Mouse (Mus musculus): ENCODE data around the gene Trim8.

The Trim8 gene

DNA sequence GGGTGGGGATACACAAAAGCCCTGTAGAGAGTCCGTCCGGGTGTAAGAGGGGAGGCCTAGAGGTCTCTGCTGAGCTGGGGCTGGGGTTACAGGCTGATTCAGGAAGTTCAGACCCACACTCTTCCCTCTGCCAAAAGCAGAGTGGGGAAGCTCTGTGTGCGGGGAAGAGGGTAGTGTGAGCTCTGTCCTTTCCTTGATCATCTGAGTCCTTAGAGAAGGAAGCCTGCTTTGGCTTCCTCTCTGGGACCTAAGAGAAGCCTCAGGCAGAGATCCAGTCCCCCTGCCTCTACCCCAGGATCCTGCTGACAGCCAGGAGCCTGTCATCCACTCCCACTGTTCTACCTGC, 4.8 kb downstream of the Trim8 start:
- no peak for DNase-seq

DNA sequence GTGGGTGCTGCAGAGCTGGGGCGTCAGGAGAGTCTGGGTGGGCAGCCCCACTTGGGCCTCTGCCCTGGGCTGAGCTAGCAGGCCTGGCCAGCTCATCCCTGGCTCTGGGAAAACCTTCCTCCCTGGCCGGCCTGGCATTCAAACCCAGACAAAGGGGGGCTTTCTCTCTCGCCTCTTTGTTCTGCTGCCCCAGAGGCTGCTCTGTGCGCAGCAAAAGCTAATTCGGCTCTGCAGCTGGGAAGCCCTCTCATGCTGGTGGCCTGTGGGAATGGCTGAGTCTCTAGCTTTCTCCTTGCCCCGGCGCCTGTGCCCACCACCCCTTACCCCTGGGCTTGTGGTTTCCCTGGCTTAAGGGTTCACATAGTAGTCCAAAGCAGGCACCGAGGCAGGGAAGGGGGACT, 5.7 kb downstream of the Trim8 start:
- DNase-seq, result no peak

DNA sequence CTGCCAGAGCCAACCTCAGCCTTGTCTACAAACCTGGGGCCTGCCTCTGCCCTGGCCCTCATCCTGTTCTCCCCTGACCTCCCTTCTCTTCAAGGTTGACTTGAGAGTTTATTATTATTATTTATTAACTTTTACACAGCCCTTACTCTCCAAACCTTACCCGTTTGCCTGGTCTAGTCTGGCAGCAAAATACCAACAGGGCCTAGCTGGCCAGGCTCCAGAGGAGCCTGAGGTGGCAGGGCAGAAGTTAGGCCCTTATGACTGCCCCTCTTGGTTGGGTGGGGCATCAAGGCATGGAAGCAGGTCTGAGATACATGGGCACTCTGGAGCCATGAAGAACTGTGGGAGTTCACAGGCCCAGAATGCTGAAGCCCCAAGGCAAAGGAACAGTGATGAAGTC, 6.3 kb downstream of the Trim8 start:
- no peak for DNase-seq

DNA sequence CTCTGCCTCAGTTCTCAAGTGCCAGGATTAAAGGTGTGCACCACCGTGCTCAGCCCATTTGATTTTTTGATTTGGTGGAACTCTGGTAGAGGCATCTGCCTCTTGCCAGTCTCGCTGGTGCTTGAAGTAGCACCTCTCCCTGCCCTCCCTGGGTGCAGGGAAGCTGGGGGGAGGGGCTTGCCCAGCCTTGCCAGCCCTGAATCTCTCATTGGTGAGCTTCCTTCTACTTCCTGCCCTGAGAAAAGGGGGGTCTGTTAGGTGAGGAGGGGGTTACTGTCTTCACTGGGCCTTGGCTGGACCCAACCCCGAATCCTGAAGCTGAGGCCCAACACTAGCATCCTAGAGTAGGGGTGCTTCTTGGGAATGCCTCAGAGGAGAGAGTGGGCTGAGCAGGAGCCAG, 7.2 kb downstream of the Trim8 start:
- no peak for DNase-seq

DNA sequence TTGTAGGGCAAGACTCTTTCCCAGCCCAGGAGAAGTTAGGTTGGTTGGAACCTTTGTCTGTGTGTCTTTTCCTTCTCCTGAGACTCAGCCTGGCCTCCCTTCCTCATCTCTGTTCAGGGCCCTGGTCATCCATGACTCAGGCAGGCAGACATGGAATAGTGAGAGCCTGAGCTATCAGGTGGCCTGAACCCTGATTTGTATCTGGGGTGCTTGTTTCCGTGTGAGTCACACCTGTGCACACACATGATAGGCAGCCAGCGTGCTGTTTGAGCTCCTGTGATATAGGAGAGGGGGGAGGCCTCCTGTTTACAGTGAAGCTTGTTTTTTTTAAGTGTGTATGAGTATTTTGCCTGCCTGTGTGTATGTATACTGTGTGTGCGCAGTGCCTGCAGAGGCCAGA, 7.7 kb downstream of the Trim8 start:
- DNase-seq, result no peak

DNA sequence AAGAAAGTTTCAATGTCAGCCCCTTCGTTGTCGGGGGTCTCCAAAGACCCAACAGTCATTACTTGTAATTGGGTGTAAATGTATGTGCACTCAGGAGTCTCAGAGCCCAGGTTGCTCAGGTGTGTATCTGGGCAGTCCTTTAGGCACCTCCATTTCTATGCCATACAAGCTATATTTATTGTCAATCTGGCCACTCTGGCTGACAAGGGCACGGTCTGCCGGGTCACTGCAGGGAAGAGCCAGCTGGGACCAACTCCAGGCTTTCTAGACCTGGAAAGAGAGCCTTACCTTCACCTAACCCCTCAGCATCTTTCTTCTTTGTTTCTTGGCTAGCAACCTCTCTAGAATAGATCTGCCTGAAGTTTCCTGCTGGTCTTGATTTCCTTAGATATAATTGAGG, 8.2 kb downstream of the Trim8 start:
- no peak for DNase-seq

DNA sequence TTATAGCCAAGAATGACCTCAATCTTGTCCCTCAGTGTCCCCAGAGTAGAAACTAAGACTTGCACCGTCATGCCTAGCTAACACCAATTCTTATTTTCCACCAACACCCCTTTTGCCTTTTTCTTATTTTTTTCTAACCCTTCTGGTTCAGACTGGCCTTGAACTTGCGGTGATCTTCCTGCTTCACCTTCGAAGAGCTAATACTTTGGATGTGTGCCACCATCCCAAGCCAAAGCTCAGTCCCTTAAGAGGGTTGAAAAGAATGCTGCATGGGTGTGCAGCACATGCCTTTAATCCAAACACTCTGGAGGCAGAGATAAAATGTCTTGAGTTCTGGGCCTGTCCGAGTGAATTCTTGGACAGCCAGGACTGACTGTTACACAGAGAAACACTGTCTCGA, 8.9 kb downstream of the Trim8 start:
- DNase-seq, result no peak

DNA sequence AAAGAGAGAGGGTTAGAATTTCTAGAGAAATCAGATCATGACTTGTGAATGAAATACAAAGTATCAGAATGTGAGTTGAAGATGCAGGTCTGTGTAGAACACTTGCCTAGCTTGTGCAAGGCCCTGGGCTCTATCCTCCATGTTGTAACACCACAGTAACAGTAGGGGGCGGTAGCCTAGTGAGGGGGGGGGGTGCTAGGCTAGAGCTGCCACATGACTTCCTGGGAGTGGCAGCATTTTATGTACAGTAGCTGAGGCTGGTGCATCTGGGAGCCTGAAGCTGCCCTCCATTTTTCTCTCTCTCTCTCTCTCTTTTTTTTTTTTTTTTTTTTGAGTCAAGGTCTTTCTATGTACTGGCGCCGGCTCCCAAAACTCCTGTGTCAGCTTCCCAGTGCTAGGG, 9.3 kb downstream of the Trim8 start:
- DNase-seq, result no peak

DNA sequence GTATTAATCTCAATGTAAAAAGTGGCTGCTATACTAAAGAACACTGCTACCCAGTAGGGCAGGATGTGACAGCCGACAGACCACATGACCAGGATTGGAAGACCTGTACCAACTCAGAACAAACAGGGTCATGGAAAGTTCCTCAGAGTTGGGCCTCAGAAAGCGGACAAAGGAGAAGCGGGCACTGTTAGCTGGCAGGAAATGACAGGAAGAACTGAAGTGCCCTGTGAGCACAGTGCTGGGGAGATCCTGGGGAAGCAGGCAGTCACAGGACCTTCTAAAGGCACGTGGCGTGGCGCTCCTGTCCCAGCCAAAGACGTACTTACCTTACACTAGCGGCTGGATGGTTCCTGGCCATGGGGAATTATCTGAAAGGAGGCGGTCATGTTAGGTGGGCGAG, 9.8 kb downstream of the Trim8 start:
- no peak for DNase-seq

DNA sequence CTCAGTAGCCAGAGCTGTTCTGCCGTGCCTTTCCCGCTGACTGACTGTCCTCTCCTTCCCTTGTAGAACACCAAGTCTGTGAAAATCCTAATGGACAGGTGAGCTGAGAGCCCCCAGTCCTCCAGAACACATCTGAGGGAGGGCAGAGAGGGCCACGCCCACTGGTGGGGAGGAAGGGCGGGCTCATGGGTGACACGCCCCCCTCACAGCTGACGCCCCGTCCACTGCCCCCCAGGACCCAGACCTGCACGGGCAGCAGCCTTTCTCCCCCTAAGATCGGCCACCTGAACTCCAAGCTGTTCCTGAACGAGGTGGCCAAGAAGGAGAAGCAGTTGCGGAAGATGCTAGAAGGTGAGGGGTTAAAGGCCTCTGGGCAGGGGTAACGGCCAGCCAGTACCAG, 12.9 kb downstream of the Trim8 start:
- DNase-seq, result peak; percentile 20

DNA sequence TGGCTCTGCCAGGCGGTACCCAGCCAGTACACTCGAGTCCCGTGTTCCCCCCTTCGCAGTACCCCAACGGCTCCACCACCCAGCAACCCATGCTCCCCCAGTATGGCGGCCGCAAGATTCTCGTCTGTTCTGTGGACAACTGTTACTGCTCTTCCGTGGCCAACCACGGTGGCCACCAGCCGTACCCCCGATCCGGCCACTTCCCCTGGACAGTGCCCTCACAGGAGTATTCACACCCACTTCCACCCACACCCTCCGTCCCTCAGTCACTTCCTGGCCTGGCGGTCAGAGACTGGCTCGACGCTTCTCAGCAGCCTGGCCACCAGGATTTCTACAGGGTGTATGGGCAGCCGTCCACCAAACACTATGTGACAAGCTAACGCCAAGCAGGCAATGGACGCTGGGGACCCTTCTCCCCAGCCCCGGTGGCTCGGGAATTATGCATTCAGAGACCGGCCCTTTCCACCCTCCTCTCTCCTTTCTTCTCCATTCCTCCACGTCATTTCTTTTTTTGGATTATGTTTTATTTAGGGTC, 13.9 kb downstream of the Trim8 start:
- peak; percentile 32 for DNase-seq

DNA sequence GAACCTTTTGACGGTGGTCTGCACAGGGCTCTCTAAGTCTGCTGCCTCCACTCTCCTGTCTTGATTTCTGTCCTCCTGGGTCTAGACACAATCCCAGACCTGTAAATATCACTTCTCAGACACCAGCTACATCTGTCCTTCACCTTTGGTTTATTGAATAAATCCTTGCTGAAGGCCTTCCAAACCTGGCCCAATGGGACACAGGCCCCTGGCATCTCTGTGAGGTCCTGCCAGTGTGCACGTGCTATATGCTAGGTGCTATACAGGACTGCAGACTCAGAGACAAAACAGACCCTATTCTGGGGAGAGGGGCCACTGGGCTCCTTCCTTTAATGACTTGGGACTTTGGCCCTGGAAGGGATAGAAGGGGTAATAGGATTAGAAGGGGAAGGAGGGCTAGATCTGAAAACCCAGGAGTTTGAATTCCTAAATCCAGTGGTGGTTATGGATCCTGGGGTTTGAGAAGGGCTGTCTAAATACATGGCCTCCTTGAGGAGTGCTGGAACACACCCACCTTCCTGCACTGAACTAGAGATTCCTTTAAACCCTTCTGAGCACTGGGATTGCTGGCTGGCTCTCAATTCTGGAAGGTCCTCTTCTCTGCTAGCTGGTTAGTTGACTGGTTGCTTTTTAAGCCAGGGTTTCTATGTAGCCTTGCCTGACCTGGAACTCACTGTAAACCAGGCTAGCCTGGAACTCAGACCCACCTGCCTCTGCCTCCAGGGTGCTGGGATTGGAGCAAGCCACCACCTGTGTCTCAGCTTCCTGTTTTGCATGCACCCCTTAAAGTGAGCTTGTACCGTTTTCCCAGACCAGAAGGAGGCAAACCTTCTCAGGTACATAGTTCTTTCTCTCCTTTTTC, 15.4 kb downstream of the Trim8 start:
- peak; percentile 10 for DNase-seq

DNA sequence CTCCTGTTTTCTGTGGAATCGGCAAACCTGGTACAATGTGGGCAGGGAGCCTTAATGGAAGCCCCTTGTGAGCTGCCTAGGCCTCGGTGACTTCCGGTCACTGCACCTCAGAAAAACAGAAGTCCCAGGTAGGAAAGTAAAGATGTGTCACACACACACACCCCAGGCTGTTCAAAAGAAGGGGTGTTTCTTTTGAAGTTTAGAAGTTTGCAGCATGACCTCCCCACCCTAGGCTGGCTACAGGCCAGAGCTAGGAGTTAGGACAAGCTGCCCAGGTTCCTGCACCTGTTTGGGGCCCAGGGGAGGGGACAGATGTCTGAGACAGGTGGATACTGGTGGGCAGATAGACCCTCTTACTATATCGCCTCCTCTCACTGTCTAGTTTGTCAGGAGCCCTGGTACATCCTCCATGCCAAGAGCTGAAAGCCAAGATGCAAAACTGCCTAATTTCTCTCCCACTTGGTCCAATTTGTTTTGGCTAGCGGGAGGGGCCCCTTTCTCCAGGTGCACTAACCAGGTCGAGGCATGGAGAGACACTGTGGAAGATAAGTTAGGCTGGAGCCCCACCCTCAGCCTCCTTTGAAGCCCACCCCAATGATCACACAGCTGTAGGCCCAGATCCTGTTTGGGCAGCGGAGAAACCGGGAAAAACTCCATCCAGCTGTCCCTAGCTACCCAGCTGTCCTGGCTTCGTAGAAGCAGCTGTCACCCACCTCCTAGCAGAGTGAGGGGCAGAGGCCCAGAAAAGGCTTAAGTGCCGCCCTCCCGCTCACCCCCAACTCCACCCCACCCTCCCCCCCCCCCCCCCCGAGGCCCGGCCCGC, 16.2 kb downstream of the Trim8 start:
- peak; percentile 32 for DNase-seq

DNA sequence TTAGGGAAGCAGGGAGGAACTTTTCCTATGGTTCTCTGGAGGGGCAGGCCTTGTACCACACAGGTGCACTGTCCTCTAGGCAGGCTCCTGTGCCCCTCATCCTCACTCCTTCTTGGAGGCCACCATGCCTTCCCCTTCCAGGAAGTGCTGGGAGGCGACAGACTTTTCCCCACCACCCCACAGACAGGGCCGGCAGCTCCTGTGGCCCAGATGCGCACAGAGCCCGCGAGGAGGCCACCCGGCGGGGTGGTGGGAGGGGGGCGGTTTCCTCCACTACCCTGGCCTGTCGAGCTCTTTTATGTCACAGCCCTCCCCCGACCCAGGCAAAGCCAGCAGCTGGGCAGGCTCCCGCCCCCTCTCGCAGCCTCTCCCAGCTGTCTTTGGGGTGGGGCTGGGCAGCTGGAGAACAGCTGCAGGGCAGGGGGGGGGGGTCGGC, 16.9 kb downstream of the Trim8 start:
- peak; percentile 29 for DNase-seq

DNA sequence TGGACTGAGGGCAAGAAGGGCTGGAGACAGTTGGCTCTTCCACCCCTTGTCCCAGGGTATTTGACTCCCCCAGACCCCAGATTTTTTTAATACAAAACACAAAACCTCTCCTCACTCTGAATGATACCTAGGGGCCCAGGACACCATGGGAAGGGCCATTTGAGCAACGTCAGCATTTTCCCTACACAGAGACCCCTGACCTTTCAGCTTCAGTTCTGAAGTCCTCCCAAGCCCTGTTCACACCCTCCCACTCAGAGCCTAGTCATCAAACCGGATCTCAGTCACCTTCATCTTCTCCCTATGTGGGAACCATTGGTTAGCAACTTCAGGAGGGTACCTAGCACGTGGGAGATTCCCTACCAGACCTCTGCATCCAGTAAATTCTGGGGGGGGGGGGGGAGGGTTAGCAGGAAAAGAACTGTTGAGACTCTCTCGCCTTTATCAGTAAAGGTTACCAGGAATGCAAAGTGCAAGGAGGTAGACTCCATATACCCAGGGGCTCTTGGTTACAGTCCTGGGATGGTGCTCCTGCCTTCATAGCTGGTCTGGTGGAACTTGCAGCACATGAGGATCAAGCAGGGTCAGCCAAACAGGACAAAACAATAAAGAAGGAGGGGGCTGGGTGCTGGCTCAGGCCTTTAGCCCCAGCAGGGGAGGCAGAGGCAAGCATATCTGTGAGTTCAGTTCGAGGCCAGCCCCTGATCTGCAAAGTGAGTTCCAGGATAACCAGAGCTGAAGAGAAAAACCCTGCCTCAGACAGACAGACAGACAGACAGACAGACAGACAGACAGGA, 17.5 kb downstream of the Trim8 start:
- DNase-seq, result peak; percentile 20

DNA sequence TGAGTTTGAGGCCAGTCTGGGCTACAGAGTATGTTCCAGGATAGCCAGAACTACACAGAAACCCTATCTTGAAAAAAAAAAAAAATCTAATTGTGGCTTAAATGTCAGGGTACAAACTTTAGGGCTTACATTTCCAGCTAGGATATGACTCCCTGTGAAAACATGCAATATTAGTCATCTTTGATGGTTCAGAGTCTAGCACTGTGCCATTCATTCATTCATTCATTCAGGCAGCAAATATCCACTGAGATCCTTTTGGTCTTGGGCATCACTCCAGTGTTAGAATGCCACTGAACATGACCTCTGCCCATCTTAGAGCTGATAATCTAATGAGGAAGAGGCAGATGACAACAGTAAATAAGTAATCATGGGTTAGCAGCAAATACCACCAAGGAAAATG, 20.2 kb downstream of the Trim8 start:
- DNase-seq, result no peak

DNA sequence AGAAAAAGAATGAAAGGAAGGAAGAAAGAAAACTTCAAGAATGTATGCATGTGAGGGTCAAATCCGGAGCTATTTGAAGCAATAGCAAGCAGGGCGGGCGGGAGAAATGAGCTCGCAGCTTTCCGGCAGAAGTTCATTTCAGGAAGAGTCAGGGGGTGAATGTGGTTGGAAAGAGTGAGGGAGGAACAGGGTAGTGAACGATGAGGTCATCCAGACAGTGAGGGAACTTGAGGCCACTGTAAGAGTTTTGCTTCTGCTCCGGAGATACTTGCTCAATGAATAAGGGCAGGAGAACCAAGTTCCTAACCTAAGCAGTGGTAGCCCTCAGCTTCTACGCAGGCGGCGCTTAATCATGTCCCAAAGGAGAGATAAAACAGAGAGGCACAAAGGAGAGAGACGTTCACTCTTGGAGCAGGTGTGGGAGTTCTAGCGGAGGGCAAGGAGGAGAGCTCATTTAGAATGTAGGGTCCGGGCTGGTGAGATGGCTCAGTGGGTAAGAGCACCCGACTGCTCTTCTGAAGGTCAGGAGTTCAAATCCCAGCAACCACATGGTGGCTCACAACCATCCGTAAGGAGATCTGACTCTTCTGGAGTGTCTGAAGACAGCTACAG, 21.0 kb downstream of the Trim8 start:
- no peak for DNase-seq

DNA sequence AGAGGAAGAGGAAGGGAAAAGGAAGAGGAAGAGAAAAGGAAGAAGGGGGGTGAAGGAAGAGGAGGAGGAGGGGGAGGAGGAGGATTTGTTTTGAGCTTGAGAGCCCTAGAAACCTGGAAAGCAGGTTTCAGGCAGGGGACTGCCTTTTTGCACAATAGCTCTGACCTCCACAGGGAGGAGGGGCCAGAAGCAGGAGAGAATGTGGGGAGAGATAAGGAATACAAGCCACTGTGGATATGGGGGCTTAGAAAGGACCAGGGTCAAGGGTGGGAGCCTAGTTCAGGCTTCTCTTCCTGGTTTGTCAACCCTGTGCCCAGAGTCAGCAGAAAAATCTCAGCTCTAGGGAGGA, 21.6 kb downstream of the Trim8 start:
- peak; percentile 32 for DNase-seq

DNA sequence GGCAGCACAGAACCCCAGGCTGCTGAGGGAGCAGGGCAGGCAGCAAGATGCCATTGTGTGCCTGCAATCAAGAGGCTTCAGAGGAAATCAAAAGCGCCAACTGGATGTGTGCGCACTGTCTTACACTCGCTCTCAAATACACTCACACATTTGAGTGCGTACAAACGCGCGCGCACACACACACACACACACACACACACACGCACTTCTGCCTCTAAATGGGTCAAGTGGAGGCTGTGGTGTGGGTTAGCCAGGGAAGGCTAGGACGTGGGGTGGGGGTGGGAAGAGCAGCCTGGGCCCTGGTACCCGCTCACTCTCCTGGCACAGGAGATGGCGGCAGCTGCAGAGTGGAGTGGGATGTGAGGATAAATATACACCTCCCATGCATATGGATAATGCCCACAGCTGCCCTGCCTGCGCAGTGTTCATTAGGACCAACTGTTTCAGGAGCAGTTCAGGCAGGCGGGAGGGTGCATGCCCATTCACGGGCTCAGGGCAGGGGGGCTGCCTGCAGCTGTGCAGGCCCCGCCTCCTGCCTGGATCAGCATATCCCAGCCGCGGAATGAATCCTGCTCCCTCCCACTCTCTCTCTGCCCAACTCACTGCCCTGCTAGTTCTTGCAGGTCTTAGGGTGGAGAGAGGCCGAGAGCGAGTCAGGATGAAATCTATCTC, 22.1 kb downstream of the Trim8 start:
- peak; percentile 71 for DNase-seq

DNA sequence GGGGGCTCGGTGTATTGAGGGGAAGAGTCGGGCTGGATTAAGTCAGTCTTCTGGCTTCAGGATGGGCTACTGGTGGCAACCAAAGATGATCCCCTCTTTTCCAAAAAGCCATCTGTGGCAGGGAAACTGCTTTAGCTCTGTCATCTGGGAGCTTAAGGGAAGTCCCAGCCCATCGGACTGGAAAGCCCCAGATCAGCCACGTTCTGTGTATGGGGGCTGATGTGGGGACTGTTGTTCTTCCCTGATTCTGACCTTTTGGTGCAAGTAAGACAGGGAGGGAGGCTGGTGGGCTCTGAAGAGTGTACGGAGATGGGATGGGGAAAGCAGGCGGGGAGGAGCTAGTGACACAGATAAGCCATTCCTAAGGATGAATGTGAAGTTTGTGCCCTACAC, 22.6 kb downstream of the Trim8 start:
- DNase-seq, result peak; percentile 22

DNA sequence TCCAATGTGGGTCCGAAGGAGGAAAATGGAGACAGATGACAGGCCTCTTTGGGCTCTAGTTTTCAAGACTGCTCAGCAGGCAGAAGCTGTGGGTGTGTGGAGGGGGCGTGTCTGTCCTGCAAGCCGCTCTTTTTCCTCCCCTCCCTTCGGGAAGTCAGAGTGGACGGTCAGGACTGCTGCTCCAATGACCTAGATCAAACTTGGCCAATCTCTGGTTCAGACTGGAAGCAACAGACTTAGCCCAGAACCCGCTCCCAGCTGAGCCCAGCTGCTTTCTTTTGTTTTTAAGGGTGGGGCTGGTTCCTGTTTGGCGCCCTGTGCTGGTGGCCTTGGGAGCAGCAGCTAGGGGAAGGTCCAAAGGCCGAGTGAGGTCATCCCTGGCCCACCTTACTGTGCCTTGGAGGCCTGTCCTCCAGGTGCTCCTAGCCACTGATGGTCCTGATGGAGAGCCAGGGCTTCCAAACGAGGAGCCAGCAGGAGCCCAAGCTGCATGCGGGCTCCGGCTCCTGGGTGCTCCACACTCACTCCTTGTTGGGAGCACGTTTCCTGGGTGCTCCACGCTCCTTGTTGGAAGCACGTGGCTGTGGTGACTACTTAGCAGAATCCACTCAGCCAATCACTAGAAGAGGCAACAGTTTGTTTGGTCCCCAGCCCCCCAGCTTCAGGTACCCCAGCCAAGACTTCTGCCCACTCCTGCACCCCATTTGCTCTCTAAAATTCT, 23.3 kb downstream of the Trim8 start:
- peak; percentile 46 for DNase-seq

Measured in cerebellum, adult 11-12 months (tissue).